Mouse (Mus musculus): ENCODE results near the gene AI661453. TPM values are rescaled to one million over a fixed set of nuclear protein-coding genes. Genes with fewer than 3 reads are reported as not detected.
"Not testable (repeated sequence)": the region's sequence is repeated elsewhere in the genome, so short reads cannot be mapped to it uniquely, and the experiment has no call there.

AI661453 gene
- polyA plus RNA-seq, 1 experiment = 2.8 TPM

DNA sequence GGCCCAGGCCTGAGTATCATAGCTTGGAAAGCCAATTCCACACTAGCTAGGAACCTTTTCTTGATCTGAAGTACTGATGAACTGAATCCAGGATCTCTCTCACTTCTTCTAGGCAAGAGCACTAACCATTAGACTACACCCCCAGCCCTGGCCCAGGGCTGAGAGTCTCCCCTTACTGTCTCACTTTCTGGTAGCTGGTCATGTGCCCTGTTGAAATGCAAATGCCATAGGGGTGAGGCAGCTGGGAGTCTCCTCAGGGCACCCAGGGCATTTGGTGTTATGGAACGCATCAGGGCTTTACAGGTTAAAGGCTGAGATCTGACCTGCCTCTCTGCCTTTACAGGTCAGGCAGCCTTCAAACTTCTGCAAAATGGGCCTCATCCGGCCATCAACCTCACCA is 16.2 kb upstream of the AI661453 start:
- Histone ChIP-seq H3K4me1 (ENCODE audit: control insufficient read depth, insufficient read depth, low read length) (no peaks in the 10 kb centered on the region), H3K27ac (ENCODE audit: insufficient read depth, low read depth, low read length) (no peak overlapping the region), H3K4me3 (ENCODE audit: insufficient read depth, low read length) (no peak overlapping the region)
- TF ChIP-seq CTCF (IDR thresholded peaks at IDR 0.05; ENCODE audit: low read depth, low read length) = no peak
- no peak for TF ChIP-seq POLR2A (IDR thresholded peaks at IDR 0.05; ENCODE audit: borderline replicate concordance, low read depth, low read length)

DNA sequence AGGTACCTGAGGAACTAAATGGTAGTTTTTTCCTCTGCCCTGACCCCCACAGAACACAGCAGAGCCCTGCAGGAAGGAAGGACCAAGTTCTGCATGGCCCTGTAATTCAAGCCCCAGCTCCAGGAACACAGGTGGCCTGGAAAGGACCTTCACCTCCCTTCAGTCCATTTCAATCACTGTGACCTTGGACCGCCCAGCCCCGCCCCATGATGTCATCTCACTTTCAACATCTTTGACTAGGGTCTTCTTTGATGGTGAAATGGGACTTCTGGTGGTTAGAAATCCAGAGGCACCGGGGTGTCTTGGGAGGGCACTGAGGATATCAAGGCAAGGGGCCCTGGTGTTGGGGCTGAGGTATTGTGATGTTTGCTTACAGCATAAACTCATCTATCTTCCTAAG is 14.8 kb upstream of the AI661453 start:
- Histone ChIP-seq H3K4me3 (ENCODE audit: insufficient read depth, low read length) (no peak overlapping the region), H3K4me1 (ENCODE audit: control insufficient read depth, insufficient read depth, low read length) (no peaks in the 10 kb centered on the region), H3K27ac (ENCODE audit: insufficient read depth, low read depth, low read length) (no peak overlapping the region)
- TF ChIP-seq POLR2A (IDR thresholded peaks at IDR 0.05; ENCODE audit: borderline replicate concordance, low read depth, low read length) (no peak), CTCF (IDR thresholded peaks at IDR 0.05; ENCODE audit: low read depth, low read length) (no peak)

DNA sequence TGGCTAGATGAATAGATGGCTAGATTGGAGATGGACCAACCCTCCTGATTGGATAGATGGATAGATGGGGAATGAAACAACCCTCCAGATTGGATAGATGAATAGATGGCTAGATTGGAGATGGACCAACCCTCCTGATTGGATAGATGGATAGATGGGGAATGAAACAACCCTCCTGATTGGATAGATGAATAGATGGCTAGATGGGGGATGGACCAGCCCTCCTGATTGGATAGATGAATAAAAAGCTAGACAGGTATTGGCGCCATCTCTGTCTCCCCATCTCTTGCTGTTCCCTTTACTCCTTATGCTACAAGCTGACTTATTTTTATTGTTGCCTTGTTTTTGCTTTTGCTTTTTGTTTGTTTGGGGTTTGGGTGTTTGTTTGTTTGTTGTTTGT is 13.8 kb upstream of the AI661453 start:
- not testable (repeated sequence) for H3K27ac ChIP-seq (ENCODE audit: insufficient read depth, low read depth, low read length); H3K4me1 ChIP-seq (ENCODE audit: control insufficient read depth, insufficient read depth, low read length); H3K4me3 ChIP-seq (ENCODE audit: insufficient read depth, low read length)

DNA sequence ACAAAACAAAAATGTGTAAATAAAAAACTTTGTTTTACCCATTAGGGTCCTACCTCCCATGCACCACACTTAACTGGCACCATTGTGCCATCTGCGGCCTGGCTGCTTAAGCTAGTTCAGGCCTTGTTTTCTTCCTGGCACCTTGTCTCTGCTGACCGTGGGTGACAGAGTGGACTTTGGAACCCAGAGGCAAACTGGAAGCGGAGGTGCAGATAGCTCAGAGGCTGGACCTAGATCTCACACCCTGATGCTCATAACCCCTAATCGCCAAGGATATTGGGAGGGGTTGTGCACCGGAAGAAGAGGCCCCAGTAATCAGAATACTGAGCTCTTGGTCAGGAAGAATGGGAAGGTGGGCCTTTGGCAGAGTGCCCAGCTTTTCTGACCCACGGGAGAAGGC is 12.2 kb upstream of the AI661453 start:
- H3K4me3 ChIP-seq (ENCODE audit: insufficient read depth, low read length) = no peak overlapping the region
- TF ChIP-seq POLR2A (IDR thresholded peaks at IDR 0.05; ENCODE audit: borderline replicate concordance, low read depth, low read length) (no peak), CTCF (IDR thresholded peaks at IDR 0.05; ENCODE audit: low read depth, low read length) (no peak)
- no peak overlapping the region for H3K27ac ChIP-seq (ENCODE audit: insufficient read depth, low read depth, low read length)
- H3K4me1 ChIP-seq (ENCODE audit: control insufficient read depth, insufficient read depth, low read length) = no peaks in the 10 kb centered on the region

DNA sequence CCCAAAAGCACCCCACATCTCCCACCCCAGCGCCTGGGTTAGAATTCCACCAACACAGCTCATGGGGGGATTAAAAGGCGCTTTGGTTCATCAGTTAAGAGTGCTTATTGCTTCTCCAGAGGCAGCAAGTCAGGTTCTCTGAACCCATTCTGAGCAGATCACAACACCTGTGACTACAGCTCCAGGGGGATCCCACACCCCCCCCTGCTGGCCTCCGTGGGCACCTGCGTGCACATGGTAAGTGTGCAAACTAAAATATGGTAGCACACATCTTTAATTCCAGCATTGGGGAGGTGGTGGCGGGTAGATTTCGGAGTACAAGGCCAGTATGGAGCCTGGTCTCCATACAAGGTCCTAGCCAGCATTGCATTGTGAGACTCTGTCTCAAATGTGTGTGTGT is 9.1 kb upstream of the AI661453 start:
- 0 out of 2 replicates have a peak, but pooled peaks have one; percentile 11 for TF ChIP-seq CTCF (IDR thresholded peaks at IDR 0.05; ENCODE audit: low read depth, low read length)
- TF ChIP-seq POLR2A (IDR thresholded peaks at IDR 0.05; ENCODE audit: borderline replicate concordance, low read depth, low read length) = no peak
- H3K4me1 ChIP-seq (ENCODE audit: control insufficient read depth, insufficient read depth, low read length) = no peaks in the 10 kb centered on the region
- no peak overlapping the region for H3K27ac ChIP-seq (ENCODE audit: insufficient read depth, low read depth, low read length)
- no peak overlapping the region for H3K4me3 ChIP-seq (ENCODE audit: insufficient read depth, low read length)

DNA sequence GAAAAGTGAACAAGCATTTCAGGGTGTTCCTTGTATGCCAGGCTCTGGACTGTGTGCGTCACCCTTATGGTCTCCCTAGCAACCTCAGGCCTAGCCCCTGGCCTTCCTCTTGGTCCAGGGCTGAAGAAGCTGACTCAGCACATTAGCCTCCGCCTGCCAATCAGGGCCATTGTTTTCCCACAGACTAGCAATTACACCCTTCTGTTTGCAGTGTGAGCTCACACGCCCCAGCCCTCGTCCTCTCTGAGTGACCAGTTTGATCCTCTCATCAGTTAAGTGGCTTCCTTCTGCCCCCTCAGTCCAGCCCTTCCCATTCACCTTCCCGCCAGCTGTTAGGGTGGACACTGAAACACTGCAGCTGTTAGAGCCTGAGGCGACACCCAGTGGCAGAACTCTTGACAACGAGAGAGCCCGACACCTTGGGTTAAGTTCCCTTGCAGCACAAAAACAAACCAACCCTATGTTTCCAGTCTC is 7.5 kb upstream of the AI661453 start:
- TF ChIP-seq CTCF (IDR thresholded peaks at IDR 0.05; ENCODE audit: low read depth, low read length) (peak; percentile 55; the same call in 1 of the 2 replicates), POLR2A (IDR thresholded peaks at IDR 0.05; ENCODE audit: borderline replicate concordance, low read depth, low read length) (no peak)
- no peak overlapping the region for H3K4me3 ChIP-seq (ENCODE audit: insufficient read depth, low read length)
- no peaks in the 10 kb centered on the region for H3K4me1 ChIP-seq (ENCODE audit: control insufficient read depth, insufficient read depth, low read length)

DNA sequence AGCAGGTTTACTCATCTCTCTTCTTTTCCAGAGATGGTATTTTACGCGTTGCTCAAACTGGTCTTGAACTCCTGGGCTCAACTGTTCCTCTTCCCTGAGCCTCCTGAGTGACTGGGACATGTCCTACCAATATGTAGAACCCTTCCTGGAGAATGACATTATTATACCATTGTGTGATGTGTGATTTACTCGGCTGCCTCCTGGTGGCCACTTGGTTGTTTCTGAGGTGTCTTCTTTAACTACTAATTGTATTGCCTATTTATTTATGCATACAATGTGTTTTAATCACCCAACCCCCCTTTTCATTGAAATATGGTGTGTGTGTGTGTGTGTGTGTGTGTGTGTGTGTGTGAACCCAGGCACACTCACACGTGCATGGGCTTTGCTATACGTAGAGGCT is 5.6 kb upstream of the AI661453 start:
- Histone ChIP-seq H3K4me3 (ENCODE audit: insufficient read depth, low read length) (no peak overlapping the region), H3K4me1 (ENCODE audit: control insufficient read depth, insufficient read depth, low read length) (no peaks in the 10 kb centered on the region)
- TF ChIP-seq POLR2A (IDR thresholded peaks at IDR 0.05; ENCODE audit: borderline replicate concordance, low read depth, low read length) (no peak), CTCF (IDR thresholded peaks at IDR 0.05; ENCODE audit: low read depth, low read length) (no peak)

More for the DNA sequence above, 7.5 kb upstream of the AI661453 start:
- H3K27ac ChIP-seq (ENCODE audit: insufficient read depth, low read depth, low read length) = no peak overlapping the region

DNA sequence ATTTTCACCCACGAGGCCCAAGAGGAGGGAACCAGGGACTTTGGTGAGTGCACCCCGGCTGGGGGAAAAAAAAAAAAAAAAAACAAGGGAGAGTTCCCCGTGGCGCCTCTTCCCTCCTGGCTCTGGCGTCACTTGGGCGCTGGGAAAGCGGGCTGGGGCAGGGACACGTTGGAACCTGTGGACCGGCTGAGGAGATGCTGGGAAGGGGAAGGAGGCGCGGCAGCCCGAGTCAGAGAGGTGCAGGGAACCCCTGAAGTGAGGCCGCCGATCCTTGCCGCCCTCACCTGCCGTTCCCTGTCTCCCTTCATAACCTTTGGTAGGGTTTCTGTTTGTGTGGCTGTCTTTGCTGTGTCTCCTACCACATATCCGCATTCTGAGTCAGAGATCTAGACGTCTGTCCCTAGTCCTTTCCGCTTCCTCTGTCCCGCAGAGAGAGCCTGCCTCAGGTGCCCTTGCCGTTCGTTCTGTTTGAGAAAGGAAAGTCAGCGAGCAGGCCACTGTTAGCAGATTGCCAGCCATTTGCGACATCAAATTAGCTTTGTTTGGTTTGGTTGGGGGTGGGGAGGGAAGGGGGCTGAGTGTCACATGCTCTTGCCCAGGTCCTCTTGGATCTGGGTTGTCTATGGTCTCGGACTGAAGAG is 612 bp downstream of the AI661453 start, which contains the start of gene 1700001C19Rik:
1700001C19Rik (minus strand) TSS at position 470 of the 641 bp plus-strand sequence.
- H3K27ac ChIP-seq (ENCODE audit: insufficient read depth, low read depth, low read length) = no peak within 1 kb of the TSS
- H3K4me1 ChIP-seq (ENCODE audit: control insufficient read depth, insufficient read depth, low read length) = peaks cover 23% of the 10 kb centered on the region
- no peak for TF ChIP-seq CTCF (IDR thresholded peaks at IDR 0.05; ENCODE audit: low read depth, low read length)
- TF ChIP-seq POLR2A (IDR thresholded peaks at IDR 0.05; ENCODE audit: borderline replicate concordance, low read depth, low read length) = no peak
- peak within 1 kb of the TSS; percentile 53 for H3K4me3 ChIP-seq (ENCODE audit: insufficient read depth, low read length)

More for the DNA sequence above, 5.6 kb upstream of the AI661453 start:
- no peak overlapping the region for H3K27ac ChIP-seq (ENCODE audit: insufficient read depth, low read depth, low read length)

DNA sequence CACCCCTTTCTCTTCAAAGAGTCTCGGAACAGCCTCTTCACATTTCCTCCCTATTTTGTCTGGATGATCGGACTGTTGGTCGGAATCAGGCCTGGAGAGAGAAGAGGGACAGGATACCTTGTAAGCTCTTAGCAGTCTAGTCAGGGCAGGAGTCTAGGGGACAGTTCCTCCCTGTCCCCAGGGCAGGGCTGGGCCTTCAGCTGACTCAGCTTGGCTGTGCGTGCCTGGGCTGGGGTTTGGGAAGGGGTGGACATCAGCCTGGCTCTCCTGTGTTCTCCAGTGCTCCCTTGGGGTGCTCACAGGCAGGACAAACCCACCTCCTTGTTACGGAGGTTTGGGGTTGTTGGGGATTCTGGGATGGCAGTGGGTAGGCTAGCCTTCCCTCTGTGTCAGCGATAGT is 2.2 kb downstream of the AI661453 start:
- Histone ChIP-seq H3K27ac (ENCODE audit: insufficient read depth, low read depth, low read length) (no peak overlapping the region), H3K4me1 (ENCODE audit: control insufficient read depth, insufficient read depth, low read length) (peaks cover 23% of the 10 kb centered on the region)
- no peak for TF ChIP-seq POLR2A (IDR thresholded peaks at IDR 0.05; ENCODE audit: borderline replicate concordance, low read depth, low read length)
- no peak for TF ChIP-seq CTCF (IDR thresholded peaks at IDR 0.05; ENCODE audit: low read depth, low read length)

DNA sequence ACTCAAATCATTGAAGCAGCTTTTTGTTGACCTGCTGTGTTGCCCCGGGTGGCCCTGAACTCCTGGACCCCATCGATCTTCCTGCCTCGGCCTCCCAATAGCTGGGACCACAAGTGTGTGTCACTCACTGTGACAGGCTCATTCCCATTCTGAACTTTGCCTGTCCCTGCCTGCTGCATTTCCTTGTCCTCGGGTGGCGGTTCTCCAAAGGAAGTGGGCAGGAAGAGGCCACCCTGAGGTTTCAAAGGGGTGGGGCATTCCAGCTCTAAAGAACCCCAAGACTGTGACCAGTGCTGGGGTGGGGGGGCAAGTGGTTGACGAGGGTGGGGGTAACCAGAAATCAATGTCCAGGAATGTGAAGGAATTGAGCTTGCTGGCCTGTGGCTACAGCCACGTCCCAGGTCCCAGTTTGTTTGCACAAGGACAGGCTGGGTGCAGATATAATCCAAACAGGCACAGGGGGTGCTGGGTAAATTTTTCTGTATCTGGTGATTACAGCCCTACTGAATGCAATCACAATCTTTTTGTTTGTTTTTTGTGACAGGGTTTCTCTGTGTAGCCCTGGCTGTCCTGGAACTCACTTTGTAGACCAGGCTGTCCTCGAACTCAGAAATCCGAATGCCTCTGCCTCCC is 3.1 kb downstream of the AI661453 start:
- Histone ChIP-seq H3K4me1 (ENCODE audit: control insufficient read depth, insufficient read depth, low read length) (peaks cover 23% of the 10 kb centered on the region), H3K27ac (ENCODE audit: insufficient read depth, low read depth, low read length) (no peak overlapping the region), H3K4me3 (ENCODE audit: insufficient read depth, low read length) (no peak overlapping the region)
- TF ChIP-seq POLR2A (IDR thresholded peaks at IDR 0.05; ENCODE audit: borderline replicate concordance, low read depth, low read length) (no peak), CTCF (IDR thresholded peaks at IDR 0.05; ENCODE audit: low read depth, low read length) (no peak)

More for the DNA sequence above, 2.2 kb downstream of the AI661453 start:
- H3K4me3 ChIP-seq (ENCODE audit: insufficient read depth, low read length) = no peak overlapping the region

Data from bone marrow macrophage, adult 2 months (primary cell).